Mouse (Mus musculus) intestine, embryonic 16.5 days (tissue): ENCODE measurements at regions not wholly inside any gene's neighbourhood (a gene's known extent, or its start where the extent isn't known, plus 50 kb on each side); places are given as distances from the start of the nearest gene placed in this dataset.

Experiments
- ATAC-seq: fragments of 200-750 bp; cut with Nextera tagmentation; 2 replicates; pipeline ENCODE4 v1.8.0; 2017; ENCODE audit warnings: moderate TSS enrichment, moderate library complexity
- H3K27ac ChIP-seq: fragments of 300-500 bp; sonication (generic); 2 replicates; pipeline ENCODE4 v1.5.1; 2014; ENCODE audit warnings: mild to moderate bottlenecking, low read length
- H3K27me3 ChIP-seq: fragments of 300-500 bp; sonication (generic); replicated peaks from 2 replicates; pipeline ENCODE4 v1.6.1; 2014; ENCODE audit warnings: low read length, control low read depth, mixed read lengths; ENCODE audit not compliant: control insufficient read depth, insufficient read depth
- H3K36me3 ChIP-seq: fragments of 300-500 bp; sonication (generic); 2 replicates; pipeline ENCODE4 v1.6.1; 2014; ENCODE audit warnings: low read length, control low read depth; ENCODE audit not compliant: control insufficient read depth, insufficient read depth
- H3K4me1 ChIP-seq: fragments of 300-500 bp; sonication (generic); 2 replicates; pipeline ENCODE4 v1.6.1; 2014; ENCODE audit warnings: low read length, control low read depth, mixed read lengths; ENCODE audit not compliant: control insufficient read depth, insufficient read depth
- H3K4me2 ChIP-seq: fragments of 300-500 bp; sonication (generic); 2 replicates; pipeline ENCODE4 v1.6.1; 2014; ENCODE audit warnings: low read depth, low read length, control low read depth
- H3K4me3 ChIP-seq: fragments of 300-500 bp; sonication (generic); 2 replicates; pipeline ENCODE4 v1.5.1; 2014; ENCODE audit warnings: mild to moderate bottlenecking, low read length
- H3K9ac ChIP-seq: fragments of 300-500 bp; sonication (generic); 2 replicates; pipeline ENCODE4 v1.6.1; 2014; ENCODE audit warnings: low read depth, low read length
- H3K9me3 ChIP-seq: fragments of 300-500 bp; sonication (generic); 2 replicates; pipeline ENCODE4 v1.6.1; 2016; ENCODE audit warnings: low read length, control low read depth; ENCODE audit not compliant: control insufficient read depth
- WGBS: fragments of 180-500 bp; shearing (Covaris S2); extraction: QIAGEN DNeasy Blood & Tissue Kit; methylation state at CpG from one replicate; pipeline ENCODE4 v1.1.7; 2014; 5-methylcytosine and 5-hydroxymethylcytosine counted together

GRCm38 (mm10) chr11:7425233-7425632 lies 211.5 kb upstream of the Igfbp3 start:
- Histone ChIP-seq H3K36me3 (no peaks in the 10 kb centered on the region), H3K27me3 (no peaks in the 10 kb centered on the region), H3K9ac (no peak overlapping the region), H3K4me3 (no peak overlapping the region), H3K4me2 (no peak overlapping the region), H3K9me3 (no peaks in the 10 kb centered on the region), H3K27ac (no peak overlapping the region), H3K4me1 (0 out of 2 replicates have a peak, but pooled peaks cover 2% of the 10 kb centered on the region)
- WGBS: 89% methylated on average over 1 of the region's 1 CpGs
- no peak for ATAC-seq

GRCm38 (mm10) chr11:7424082-7424471 lies 210.4 kb upstream of the Igfbp3 start:
- Histone ChIP-seq H3K27me3 (no peaks in the 10 kb centered on the region), H3K36me3 (no peaks in the 10 kb centered on the region), H3K4me3 (no peak overlapping the region), H3K9me3 (no peaks in the 10 kb centered on the region), H3K4me2 (no peak overlapping the region), H3K9ac (no peak overlapping the region), H3K27ac (no peak overlapping the region), H3K4me1 (0 out of 2 replicates have a peak, but pooled peaks cover 2% of the 10 kb centered on the region)
- WGBS: 64% methylated on average over 5 of the region's 5 CpGs
- no peak for ATAC-seq

GRCm38 (mm10) chr11:7423276-7424081 lies 209.8 kb upstream of the Igfbp3 start:
- WGBS: 20% methylated on average over 13 of the region's 13 CpGs
- Histone ChIP-seq H3K4me1 (0 out of 2 replicates have a peak, but pooled peaks cover 2% of the 10 kb centered on the region), H3K9ac (no peak overlapping the region), H3K4me3 (no peak overlapping the region), H3K27me3 (no peaks in the 10 kb centered on the region), H3K4me2 (no peak overlapping the region), H3K27ac (no peak overlapping the region), H3K9me3 (no peaks in the 10 kb centered on the region), H3K36me3 (no peaks in the 10 kb centered on the region)
- peak; percentile 99 for ATAC-seq

GRCm38 (mm10) chr11:7412631-7413030 lies 198.9 kb upstream of the Igfbp3 start:
- WGBS: 80% methylated on average over 3 of the region's 3 CpGs
- Histone ChIP-seq H3K4me1 (no peaks in the 10 kb centered on the region), H3K9ac (no peak overlapping the region), H3K27ac (no peak overlapping the region), H3K4me3 (no peak overlapping the region), H3K27me3 (no peaks in the 10 kb centered on the region), H3K9me3 (no peaks in the 10 kb centered on the region), H3K4me2 (no peak overlapping the region), H3K36me3 (no peaks in the 10 kb centered on the region)
- ATAC-seq: no peak

DNA sequence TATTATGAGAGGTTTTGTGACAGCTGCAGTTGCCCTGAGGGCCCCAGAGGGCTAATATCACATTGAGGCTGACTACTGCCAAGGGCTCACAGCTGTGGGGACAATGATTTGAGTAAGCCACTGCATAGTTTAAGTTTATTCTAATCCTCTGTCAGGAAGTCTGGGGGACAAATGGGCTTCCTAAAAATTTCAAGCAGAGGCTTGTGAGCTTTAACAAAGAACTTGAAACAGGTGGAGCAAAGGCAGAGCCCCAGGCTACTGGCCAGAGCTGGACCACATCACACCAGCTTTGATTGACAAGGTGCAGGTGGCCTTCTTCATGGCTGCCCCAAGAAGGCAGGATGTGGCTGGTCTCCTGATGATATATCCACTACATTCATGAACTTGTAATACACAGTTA lies 195.3 kb upstream of the Igfbp3 start:
- H3K27ac ChIP-seq: no peak overlapping the region
- H3K36me3 ChIP-seq: no peaks in the 10 kb centered on the region
- H3K4me2 ChIP-seq: no peak overlapping the region
- no peaks in the 10 kb centered on the region for H3K4me1 ChIP-seq
- no peak for ATAC-seq
- no peaks in the 10 kb centered on the region for H3K27me3 ChIP-seq
- H3K9ac ChIP-seq: no peak overlapping the region
- H3K9me3 ChIP-seq: no peaks in the 10 kb centered on the region
- no peak overlapping the region for H3K4me3 ChIP-seq

DNA sequence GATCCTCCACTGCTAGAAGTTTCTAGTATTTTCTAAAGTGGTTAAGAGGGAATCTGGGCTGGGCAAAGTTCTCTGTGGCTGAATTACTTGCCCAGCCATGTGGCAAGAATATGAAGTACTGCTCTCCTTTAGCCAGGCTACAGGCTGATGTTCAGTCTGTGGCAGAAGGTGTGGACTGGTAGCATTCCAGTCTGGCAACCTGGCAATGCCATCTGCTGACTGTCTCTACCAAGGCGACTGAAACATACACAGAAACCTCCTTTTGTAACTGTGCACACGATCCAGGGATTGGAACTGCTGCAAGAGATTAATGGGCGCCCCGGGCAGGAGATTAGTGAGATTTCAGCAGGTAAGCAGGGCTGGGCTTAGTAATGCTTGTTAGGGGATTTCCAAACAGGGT lies 190.9 kb upstream of the Igfbp3 start:
- Histone ChIP-seq H3K27ac (no peak overlapping the region), H3K4me1 (no peaks in the 10 kb centered on the region), H3K4me2 (no peak overlapping the region), H3K27me3 (no peaks in the 10 kb centered on the region), H3K36me3 (no peaks in the 10 kb centered on the region), H3K4me3 (no peak overlapping the region), H3K9ac (no peak overlapping the region), H3K9me3 (no peaks in the 10 kb centered on the region)
- WGBS: 69% methylated on average over 4 of the region's 4 CpGs
- no peak for ATAC-seq

GRCm38 (mm10) chr11:7371835-7372234 lies 158.1 kb upstream of the Igfbp3 start:
- H3K27me3 ChIP-seq: no peaks in the 10 kb centered on the region
- no peak overlapping the region for H3K4me3 ChIP-seq
- H3K9ac ChIP-seq: no peak overlapping the region
- H3K36me3 ChIP-seq: no peaks in the 10 kb centered on the region
- H3K4me1 ChIP-seq: no peaks in the 10 kb centered on the region
- no peak overlapping the region for H3K27ac ChIP-seq
- WGBS: 71% methylated on average over 1 of the region's 1 CpGs
- H3K9me3 ChIP-seq: no peaks in the 10 kb centered on the region
- ATAC-seq: no peak
- no peak overlapping the region for H3K4me2 ChIP-seq

- ATAC-seq: no peak
- Histone ChIP-seq H3K4me1 (no peaks in the 10 kb centered on the region), H3K4me3 (no peak overlapping the region), H3K9me3 (no peaks in the 10 kb centered on the region), H3K27ac (no peak overlapping the region), H3K36me3 (no peaks in the 10 kb centered on the region), H3K27me3 (no peaks in the 10 kb centered on the region), H3K9ac (no peak overlapping the region), H3K4me2 (no peak overlapping the region)
- 92% methylated on average over 3 of the region's 3 CpGs for WGBS
Observed at GRCm38 (mm10) chr11:7361388-7361787, 147.7 kb upstream of the Igfbp3 start.

- Histone ChIP-seq H3K4me2 (no peak overlapping the region), H3K27ac (no peak overlapping the region), H3K27me3 (no peaks in the 10 kb centered on the region), H3K9ac (no peak overlapping the region), H3K4me3 (no peak overlapping the region), H3K4me1 (no peaks in the 10 kb centered on the region), H3K9me3 (no peaks in the 10 kb centered on the region), H3K36me3 (no peaks in the 10 kb centered on the region)
- no peak for ATAC-seq
- 75% methylated on average over 1 of the region's 1 CpGs for WGBS
Observed at GRCm38 (mm10) chr11:7348601-7349000, 134.9 kb upstream of the Igfbp3 start.

DNA sequence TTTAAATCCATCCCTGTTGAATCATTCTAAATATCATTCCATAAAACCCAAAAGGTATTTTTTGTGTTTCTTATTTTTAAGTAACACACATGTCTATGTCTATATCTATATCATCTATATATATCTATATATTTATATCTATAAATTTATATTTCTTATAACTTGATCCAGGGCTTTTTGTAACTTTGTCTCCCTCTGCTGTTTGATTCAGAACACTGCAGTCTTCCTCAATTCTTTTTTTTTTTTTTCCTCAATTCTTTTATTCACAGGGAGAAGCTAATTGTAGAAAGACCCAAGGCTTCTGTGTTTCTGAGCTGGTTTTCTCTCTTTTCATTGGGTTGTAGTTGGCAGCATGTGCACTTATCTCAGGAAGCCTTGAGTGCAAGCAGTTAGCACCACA lies 124.1 kb upstream of the Igfbp3 start:
- Histone ChIP-seq H3K27me3 (no peaks in the 10 kb centered on the region), H3K4me2 (no peak overlapping the region), H3K4me3 (no peak overlapping the region), H3K27ac (no peak overlapping the region), H3K36me3 (no peaks in the 10 kb centered on the region), H3K9ac (no peak overlapping the region), H3K4me1 (no peaks in the 10 kb centered on the region), H3K9me3 (peaks cover 8% of the 10 kb centered on the region)
- no peak for ATAC-seq
